Mouse (Mus musculus): ENCODE measurements around the gene Rmdn3. TPM values are rescaled to one million over a fixed set of nuclear protein-coding genes. Genes with fewer than 3 reads are reported as not detected.
A peak's percentile ranks its signal among the peaks of the same experiment; 100 is the strongest.

Rmdn3 gene
- polyA plus RNA-seq, 2 experiments: 22.8 to 42.2 TPM

- no peaks in the 10 kb centered on the region for H3K27me3 ChIP-seq (ENCODE audit: control insufficient read depth, insufficient read depth, low read length)
- no peak overlapping the region; the same call in 1 of the 2 replicates for H3K9ac ChIP-seq (replicated peaks)
- 8% methylated on average over 5 of the region's 5 CpGs for WGBS (ENCODE audit: insufficient replicate concordance)
- DNase-seq (ENCODE audit: low read depth in 3 of 3, low spot score in 3 of 3) (peak; percentile 74 to 83 (median 79)), ATAC-seq (ENCODE audit: insufficient read depth) (peak; percentile 97)
- peak overlapping the region; percentile 95 for H3K27ac ChIP-seq
- peaks cover 23 to 24% of the 10 kb centered on the region in 2 experiments for H3K4me1 ChIP-seq (replicated peaks; ENCODE audit: control insufficient read depth in 2 of 2, insufficient read depth in 2 of 2, low read length in 1 of 2)
- peak overlapping the region; percentile 56 for H3K4me2 ChIP-seq (ENCODE audit: low read depth)
- no peaks in the 10 kb centered on the region for H3K9me3 ChIP-seq (ENCODE audit: control insufficient read depth, low read length)
- H3K36me3 ChIP-seq (replicated peaks; ENCODE audit: control insufficient read depth, insufficient read depth, low read depth): peaks cover 86% of the 10 kb centered on the region
- H3K4me3 ChIP-seq (ENCODE audit: insufficient read depth in 1 of 2, low read depth in 2 of 2, low read length in 2 of 2): 0 out of 4 replicates have a peak overlapping the region, but pooled peaks of 1 of the 2 experiments have one; percentile 2
- no peak for TF ChIP-seq CTCF (IDR thresholded peaks at IDR 0.05; ENCODE audit: low read depth)
- peak; percentile 83 for TF ChIP-seq EP300 (IDR thresholded peaks at IDR 0.05; ENCODE audit: low read depth)
These were observed 20.4 kb downstream of the Rmdn3 start for GRCm38 (mm10) chr2:119136346-119136898.

DNA sequence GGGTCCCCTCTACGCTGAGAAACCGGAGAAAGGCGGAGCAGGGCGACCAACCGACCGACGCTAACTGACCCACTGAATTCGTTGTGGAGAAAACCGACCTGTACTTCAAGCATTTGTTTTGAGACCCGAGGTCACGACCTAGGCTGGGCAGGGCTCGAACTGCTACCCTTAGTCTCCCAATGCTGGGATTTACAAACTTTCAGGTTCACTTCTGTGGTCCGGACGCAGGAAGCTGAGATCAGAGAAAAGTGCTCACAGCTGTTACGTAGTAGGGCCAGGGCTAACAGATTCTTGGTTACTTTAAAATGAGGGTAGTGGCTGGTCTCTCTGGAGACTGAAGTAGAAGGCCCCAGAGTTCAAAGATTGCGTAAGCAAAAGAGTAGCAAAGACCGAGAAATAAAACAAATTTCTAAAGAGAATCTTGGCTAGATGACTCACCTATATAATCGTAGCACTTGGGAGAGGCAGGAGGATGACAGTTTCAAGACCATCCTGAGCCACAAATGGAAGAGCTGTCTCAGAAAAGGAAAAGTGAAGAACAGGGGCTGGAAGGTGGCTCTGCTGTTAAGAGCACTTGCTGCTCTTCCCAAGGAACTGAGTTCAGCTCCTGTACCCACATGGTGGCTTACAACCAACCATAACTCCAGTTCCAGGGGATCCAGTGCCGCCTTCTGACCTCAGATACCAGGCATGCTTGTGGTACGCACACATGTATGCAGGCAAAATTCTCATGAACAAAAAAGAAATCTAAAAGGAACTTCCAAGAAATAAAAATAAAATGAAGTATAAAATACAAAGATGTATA is 43.5 kb downstream of the Rmdn3 start:
- peak overlapping the region; percentile 91 for H3K4me2 ChIP-seq (ENCODE audit: low read depth)
- TF ChIP-seq CTCF (IDR thresholded peaks at IDR 0.05; ENCODE audit: low read depth): no peak; the same call in 1 of the 2 replicates
- TF ChIP-seq EP300 (IDR thresholded peaks at IDR 0.05; ENCODE audit: low read depth): no peak

DNA sequence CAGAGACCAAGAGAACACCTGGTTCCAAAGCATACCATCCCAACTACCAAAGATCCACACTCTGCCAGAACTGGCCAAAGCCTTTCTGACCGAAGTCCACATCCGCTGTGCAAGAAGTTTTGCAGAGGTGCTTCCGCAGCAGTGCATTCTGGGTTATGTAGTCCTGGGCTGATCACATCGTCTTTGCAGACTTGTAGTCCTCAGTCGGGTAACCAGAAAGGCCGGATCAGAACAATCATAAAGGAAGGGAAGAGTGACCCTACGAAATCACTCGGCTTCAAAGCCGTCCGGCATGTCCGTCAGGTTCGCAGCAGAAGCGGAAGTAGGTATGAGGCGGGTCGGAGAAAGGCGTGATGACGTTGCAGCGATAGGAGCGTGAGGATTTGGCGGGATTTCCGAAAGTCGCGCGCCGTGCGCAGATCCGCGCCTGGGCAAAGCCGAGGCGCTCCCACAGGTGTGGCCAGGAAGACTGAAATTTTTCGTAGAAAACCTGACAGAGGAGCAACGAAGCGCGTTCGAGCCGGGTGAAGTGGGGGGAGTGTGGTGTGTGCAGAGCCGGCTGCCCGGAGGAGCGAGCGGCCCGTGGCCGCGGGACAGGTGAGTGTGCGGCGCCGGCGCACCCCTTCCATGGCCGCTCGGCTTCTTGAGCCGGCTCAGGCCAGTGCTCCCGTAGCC is 44.3 kb downstream of the Rmdn3 start, which contains the start of gene Rad51:
Gene Rad51, plus strand, starts transcription at position 356 of the 675 bp plus-strand sequence.
- Histone ChIP-seq H3K4me3 (ENCODE audit: insufficient read depth in 1 of 2, low read depth in 2 of 2, low read length in 2 of 2) (peak within 1 kb of the TSS; percentile 98), H3K36me3 (replicated peaks; ENCODE audit: control insufficient read depth, insufficient read depth, low read depth) (peaks cover 11% of the 10 kb centered on the region), H3K9ac (replicated peaks) (peak within 1 kb of the TSS; percentile 89), H3K27ac (peak within 1 kb of the TSS; percentile 61), H3K4me1 (replicated peaks; ENCODE audit: control insufficient read depth in 2 of 2, insufficient read depth in 2 of 2, low read length in 1 of 2) (peaks cover 6 to 8% of the 10 kb centered on the region in 2 experiments; a peak in 3 of 4 replicates), H3K9me3 (ENCODE audit: control insufficient read depth, low read length) (no peaks in the 10 kb centered on the region), H3K4me2 (ENCODE audit: low read depth) (peak within 1 kb of the TSS; percentile 91), H3K27me3 (ENCODE audit: control insufficient read depth, insufficient read depth, low read length) (no peaks in the 10 kb centered on the region)
- DNase-seq (ENCODE audit: low read depth in 3 of 3, low spot score in 3 of 3) (peak; percentile 82 to 86 (median 83)), ATAC-seq (ENCODE audit: insufficient read depth) (peak; percentile 95)
- TF ChIP-seq EP300 (IDR thresholded peaks at IDR 0.05; ENCODE audit: low read depth): 0 out of 2 replicates have a peak, but pooled peaks have one; percentile 16
- TF ChIP-seq CTCF (IDR thresholded peaks at IDR 0.05; ENCODE audit: low read depth): no peak
- WGBS (ENCODE audit: insufficient replicate concordance): under 1% methylated on average over 51 of the region's 51 CpGs

More for the DNA sequence above, 43.5 kb downstream of the Rmdn3 start:
- Histone ChIP-seq H3K36me3 (replicated peaks; ENCODE audit: control insufficient read depth, insufficient read depth, low read depth) (peaks cover 18% of the 10 kb centered on the region), H3K27ac (peak overlapping the region; percentile 61), H3K4me3 (ENCODE audit: insufficient read depth in 1 of 2, low read depth in 2 of 2, low read length in 2 of 2) (peak overlapping the region; percentile 98), H3K27me3 (ENCODE audit: control insufficient read depth, insufficient read depth, low read length) (no peaks in the 10 kb centered on the region), H3K9ac (replicated peaks) (peak overlapping the region; percentile 89), H3K9me3 (ENCODE audit: control insufficient read depth, low read length) (no peaks in the 10 kb centered on the region), H3K4me1 (replicated peaks; ENCODE audit: control insufficient read depth in 2 of 2, insufficient read depth in 2 of 2, low read length in 1 of 2) (peaks cover 6 to 8% of the 10 kb centered on the region in 2 experiments; a peak in 3 of 4 replicates)
- peak; percentile 14; the same call in 1 of the 2 replicates for ATAC-seq (ENCODE audit: insufficient read depth)
- 9% methylated on average over 20 of the region's 20 CpGs for WGBS (ENCODE audit: insufficient replicate concordance)
- peak in 1 of 3 experiments; percentile 17 for DNase-seq (ENCODE audit: low read depth in 3 of 3, low spot score in 3 of 3)

DNA sequence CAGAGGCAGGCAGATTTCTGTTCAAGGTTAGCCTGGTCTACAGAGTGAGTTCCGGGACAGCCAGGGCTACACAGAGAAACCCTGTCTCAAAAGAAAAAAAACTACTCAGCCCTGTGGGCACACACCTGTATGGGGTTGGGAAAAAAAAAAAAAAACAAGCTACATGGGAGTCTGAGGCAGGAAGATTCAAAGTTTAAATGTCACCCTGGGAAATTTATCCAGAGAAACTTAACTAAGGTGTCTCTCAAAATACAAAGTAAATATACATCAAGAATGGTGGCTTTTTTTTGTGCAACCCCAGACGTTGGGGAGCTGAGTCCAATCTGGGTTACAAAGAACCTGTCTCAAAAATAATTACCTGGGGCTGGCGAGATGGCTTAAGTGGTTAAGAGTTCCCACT is 45.8 kb downstream of the Rmdn3 start:
- DNase-seq (ENCODE audit: low read depth in 3 of 3, low spot score in 3 of 3) (no peak), ATAC-seq (ENCODE audit: insufficient read depth) (no peak)
- 93% methylated on average over 3 of the region's 3 CpGs for WGBS (ENCODE audit: insufficient replicate concordance)
- Histone ChIP-seq H3K4me3 (ENCODE audit: insufficient read depth in 1 of 2, low read depth in 2 of 2, low read length in 2 of 2) (no peak overlapping the region), H3K27ac (no peak overlapping the region), H3K9ac (replicated peaks) (no peak overlapping the region), H3K27me3 (ENCODE audit: control insufficient read depth, insufficient read depth, low read length) (no peaks in the 10 kb centered on the region), H3K9me3 (ENCODE audit: control insufficient read depth, low read length) (no peaks in the 10 kb centered on the region), H3K36me3 (replicated peaks; ENCODE audit: control insufficient read depth, insufficient read depth, low read depth) (peaks cover 3% of the 10 kb centered on the region), H3K4me1 (replicated peaks; ENCODE audit: control insufficient read depth in 2 of 2, insufficient read depth in 2 of 2, low read length in 1 of 2) (peaks cover 6 to 8% of the 10 kb centered on the region in 2 experiments; a peak in 3 of 4 replicates), H3K4me2 (ENCODE audit: low read depth) (no peak overlapping the region)
- TF ChIP-seq CTCF (IDR thresholded peaks at IDR 0.05; ENCODE audit: low read depth) (no peak), EP300 (IDR thresholded peaks at IDR 0.05; ENCODE audit: low read depth) (no peak)
